Mouse (Mus musculus): Measurements from ENCODE around the gene Cort. TPM values are rescaled to one million over a fixed set of nuclear protein-coding genes. Genes with fewer than 3 reads are reported as not detected.

The Cort gene
- polyA plus RNA-seq, 1 experiment = not detected

DNA sequence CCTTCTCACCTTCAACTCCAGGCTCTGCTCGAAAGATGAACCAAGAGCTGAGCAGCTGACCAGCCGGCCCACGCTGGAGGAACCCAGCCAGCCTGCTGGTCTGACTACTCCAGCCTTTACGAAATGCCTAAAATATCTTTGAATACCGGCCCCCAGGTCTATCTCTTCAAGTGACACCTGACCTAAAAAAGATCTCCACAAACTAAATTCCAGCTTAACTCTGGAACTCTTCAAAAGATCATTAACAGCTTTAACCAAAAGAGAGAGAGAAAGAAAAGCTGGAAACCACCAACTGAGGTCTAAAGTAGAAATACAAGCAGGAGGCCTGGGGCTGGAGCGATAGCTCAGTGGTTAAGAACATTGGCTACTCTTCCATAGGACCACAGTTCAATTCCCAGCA, 46.9 kb downstream of the Cort start:
- no peak overlapping the region for H3K4me3 ChIP-seq (ENCODE audit: low read depth, low read length)
- peaks cover 3% of the 10 kb centered on the region; the same call in 1 of the 2 replicates for H3K36me3 ChIP-seq (ENCODE audit: control insufficient read depth, insufficient read depth, low read length)
- TF ChIP-seq POLR2A (IDR thresholded peaks at IDR 0.05; ENCODE audit: low read depth, low read length) (no peak), CTCF (IDR thresholded peaks at IDR 0.05; ENCODE audit: extremely low read depth, insufficient read length, insufficient replicate concordance, low read depth, low read length) (no peak)
- H3K27ac ChIP-seq (ENCODE audit: insufficient read depth, low read depth, low read length) = no peak overlapping the region
- no peaks in the 10 kb centered on the region for H3K27me3 ChIP-seq (ENCODE audit: control insufficient read depth, insufficient read depth, low read length)
- peaks cover 17% of the 10 kb centered on the region for H3K4me1 ChIP-seq (ENCODE audit: control insufficient read depth, insufficient read depth, insufficient read length, low read length)
- WGBS = 91% methylated on average over 6 of the region's 6 CpGs

- Histone ChIP-seq H3K4me1 (ENCODE audit: control insufficient read depth, insufficient read depth, insufficient read length, low read length) (peaks cover 17% of the 10 kb centered on the region), H3K4me3 (ENCODE audit: low read depth, low read length) (no peak overlapping the region), H3K36me3 (ENCODE audit: control insufficient read depth, insufficient read depth, low read length) (peaks cover 5% of the 10 kb centered on the region; the same call in 1 of the 2 replicates), H3K27ac (ENCODE audit: insufficient read depth, low read depth, low read length) (no peak overlapping the region), H3K27me3 (ENCODE audit: control insufficient read depth, insufficient read depth, low read length) (no peaks in the 10 kb centered on the region)
- TF ChIP-seq CTCF (IDR thresholded peaks at IDR 0.05; ENCODE audit: extremely low read depth, insufficient read length, insufficient replicate concordance, low read depth, low read length) (no peak), POLR2A (IDR thresholded peaks at IDR 0.05; ENCODE audit: low read depth, low read length) (no peak)
- 45% methylated on average over 4 of the region's 4 CpGs for WGBS
Measured at GRCm38 (mm10) chr4:149078261-149078660, 48.3 kb downstream of the Cort start.

GRCm38 (mm10) chr4:149075871-149076575, 50.5 kb downstream of the Cort start:
- Histone ChIP-seq H3K36me3 (ENCODE audit: control insufficient read depth, insufficient read depth, low read length) (peaks cover 5% of the 10 kb centered on the region; the same call in 1 of the 2 replicates), H3K27ac (ENCODE audit: insufficient read depth, low read depth, low read length) (peak overlapping the region; percentile 17; the same call in 1 of the 2 replicates), H3K4me1 (ENCODE audit: control insufficient read depth, insufficient read depth, insufficient read length, low read length) (peaks cover 9% of the 10 kb centered on the region), H3K27me3 (ENCODE audit: control insufficient read depth, insufficient read depth, low read length) (no peaks in the 10 kb centered on the region), H3K4me3 (ENCODE audit: low read depth, low read length) (no peak overlapping the region)
- TF ChIP-seq CTCF (IDR thresholded peaks at IDR 0.05; ENCODE audit: extremely low read depth, insufficient read length, insufficient replicate concordance, low read depth, low read length) = peak; percentile 49; the same call in 1 of the 2 replicates
- TF ChIP-seq POLR2A (IDR thresholded peaks at IDR 0.05; ENCODE audit: low read depth, low read length) = no peak
- 22% methylated on average over 10 of the region's 10 CpGs for WGBS

GRCm38 (mm10) chr4:149075073-149075472, 51.5 kb downstream of the Cort start:
- H3K27me3 ChIP-seq (ENCODE audit: control insufficient read depth, insufficient read depth, low read length) = no peaks in the 10 kb centered on the region
- no peak overlapping the region for H3K4me3 ChIP-seq (ENCODE audit: low read depth, low read length)
- 94% methylated on average over 13 of the region's 13 CpGs for WGBS
- H3K4me1 ChIP-seq (ENCODE audit: control insufficient read depth, insufficient read depth, insufficient read length, low read length) = peaks cover 9% of the 10 kb centered on the region
- no peak for TF ChIP-seq POLR2A (IDR thresholded peaks at IDR 0.05; ENCODE audit: low read depth, low read length)
- no peak for TF ChIP-seq CTCF (IDR thresholded peaks at IDR 0.05; ENCODE audit: extremely low read depth, insufficient read length, insufficient replicate concordance, low read depth, low read length)
- 0 out of 2 replicates have a peak overlapping the region, but pooled peaks have one; percentile 17 for H3K27ac ChIP-seq (ENCODE audit: insufficient read depth, low read depth, low read length)
- H3K36me3 ChIP-seq (ENCODE audit: control insufficient read depth, insufficient read depth, low read length) = peaks cover 5% of the 10 kb centered on the region; the same call in 1 of the 2 replicates

Other genes starting within 250 kb of the Cort start
- gene Pex14, start 26.9 kb downstream of the Cort start, polyA plus RNA-seq (2012; rRNA removed) = 23.1 and 49.4 TPM in 2 replicates
- 7.8 and 13.7 TPM in 2 replicates for gene Dffa, start 22.6 kb downstream of the Cort start, polyA plus RNA-seq (2012; rRNA removed)
- 0.77 and 1.9 TPM in 2 replicates for gene Cenps, start 10.9 kb upstream of the Cort start, polyA plus RNA-seq (2012; rRNA removed)
- 183 and 292 TPM in 2 replicates for gene Pgd, start 40.0 kb upstream of the Cort start, polyA plus RNA-seq (2012; rRNA removed)
- 9.4 and 19.4 TPM in 2 replicates for gene Kif1b, start 180.9 kb upstream of the Cort start, polyA plus RNA-seq (2012; rRNA removed)